Mouse (Mus musculus) brain, embryonic 18.5 days (tissue): ENCODE results near the gene Slc22a15.

ENCODE experiments used
- DNase-seq: peaks from one replicate; pipeline ENCODE4 v3.0.0-alpha.2; 2012; ENCODE audit warnings: low read depth, low spot score

Gene Slc22a15

DNA sequence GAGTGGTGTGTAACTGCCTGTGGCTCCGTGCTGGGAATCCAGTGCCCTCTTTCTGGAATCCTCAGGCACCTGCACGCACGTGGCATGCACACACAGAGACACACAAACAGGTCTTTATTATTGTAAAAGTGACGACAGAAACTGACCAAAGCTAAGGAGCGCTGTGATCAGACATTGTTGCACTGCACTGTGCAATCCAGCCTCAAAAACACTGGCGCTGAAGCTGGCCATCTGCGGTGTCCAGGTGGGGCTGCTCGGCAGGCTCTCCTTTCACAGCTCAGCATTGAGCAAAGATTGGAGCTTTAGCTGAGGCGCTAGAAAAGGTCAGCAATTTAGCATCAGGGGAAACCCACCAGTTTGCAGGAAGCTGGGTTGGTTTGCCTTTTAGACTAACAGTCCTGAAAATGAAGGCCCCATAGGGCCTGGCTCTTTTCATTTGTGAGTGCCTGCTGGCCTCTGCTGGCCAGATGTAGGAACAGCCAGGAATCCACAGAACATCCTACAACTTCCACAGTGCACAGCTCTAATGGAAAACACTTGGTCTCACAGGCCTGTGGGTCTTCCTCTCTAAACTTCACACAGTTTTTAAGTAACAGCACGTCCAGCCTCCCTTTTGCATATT is 111.8 kb downstream of the Slc22a15 start:
- DNase-seq, result peak; percentile 60

GRCm38 (mm10) chr3:101811931-101812330 is 112.3 kb downstream of the Slc22a15 start:
- no peak for DNase-seq

- DNase-seq, result no peak
Observed at GRCm38 (mm10) chr3:101807646-101808045, 116.6 kb downstream of the Slc22a15 start.

DNA sequence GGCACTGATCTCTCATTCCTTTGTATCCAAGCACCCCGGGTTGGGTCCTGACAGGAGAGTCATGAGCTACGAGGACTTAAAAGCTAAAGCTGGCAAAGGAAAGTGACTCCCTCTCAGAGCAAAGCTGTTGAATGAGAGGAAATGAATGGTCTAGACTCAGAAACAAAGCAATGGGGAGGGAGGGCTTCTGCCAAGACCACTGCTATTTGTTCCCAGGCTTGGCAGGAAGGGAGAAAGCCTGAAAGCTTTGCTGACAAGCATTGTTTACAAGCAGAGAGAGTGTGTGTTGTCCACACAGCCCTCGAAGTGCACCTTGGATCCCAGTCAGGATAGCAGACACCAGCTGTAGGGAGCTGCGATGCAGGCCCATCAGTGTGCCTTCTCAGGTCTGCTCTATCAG is 117.3 kb downstream of the Slc22a15 start:
- peak; percentile 42 for DNase-seq

DNA sequence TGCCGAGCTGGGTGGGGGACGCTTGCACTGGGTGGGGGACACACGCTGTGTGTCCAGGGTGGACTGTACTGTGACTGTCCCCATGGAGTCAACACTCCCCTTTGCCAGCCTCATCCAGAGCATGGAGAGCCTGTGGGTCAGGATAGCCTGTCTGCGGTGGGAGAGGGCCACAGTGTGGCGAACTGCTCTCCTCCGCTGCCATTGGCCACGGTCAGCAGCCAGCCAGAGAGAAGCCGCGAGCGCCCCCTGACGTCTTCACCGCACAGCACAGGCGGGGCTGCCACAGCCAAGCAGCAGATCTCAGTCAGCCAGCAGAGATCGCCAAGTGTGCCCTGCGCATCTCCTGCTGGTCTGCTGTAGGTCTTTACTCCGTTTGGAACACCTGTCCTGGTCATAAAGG is 118.1 kb downstream of the Slc22a15 start:
- DNase-seq, result no peak
